Mouse (Mus musculus) left cerebral cortex, adult 2 months (tissue): ENCODE measurements at regions not wholly inside any gene's neighbourhood (a gene's known extent, or its start where the extent isn't known, plus 50 kb on each side); places are given as distances from the start of the nearest gene placed in this dataset.

Experiments
- DNase-seq, 2 experiments: peaks; one replicate each; pipeline ENCODE4 v3.0.0; 2021 to 2022; ENCODE audit warnings: low spot score in 2 of 2, mixed read lengths in 1 of 2; ENCODE audit errors: extremely low spot score in 1 of 2
- H3K27ac ChIP-seq: fragments of 200-600 bp; 2 replicates; pipeline ENCODE4 v1.8.1; 2022
- H3K4me3 ChIP-seq: fragments of 200-600 bp; 2 replicates; pipeline ENCODE4 v1.8.1; 2022
- CTCF ChIP-seq: fragments of 200-600 bp; IDR thresholded peaks from 2 replicates; pipeline ENCODE4 v1.8.1; 2022; ENCODE audit warnings: antibody characterized with exemption, mild to moderate bottlenecking, moderate library complexity
- intact Hi-C: fragments of 180-260 bp; cut with DNase I; formaldehyde crosslinking; loops from one replicate; pipeline ENCODE4 v1.15.1; 2025

- no peak for DNase-seq
- TF ChIP-seq CTCF = no peak
- H3K27ac ChIP-seq = no peak overlapping the region
- intact Hi-C loops = no loop called here
- H3K4me3 ChIP-seq = no peak overlapping the region
Observed at GRCm38 (mm10) chr14:114425475-114425874, 666.5 kb upstream of the Gpc5 start.
